Mouse (Mus musculus) bone marrow, adult 2 months (tissue): Measurements from ENCODE around the gene Hyal5.

ENCODE experiments used
- CTCF ChIP-seq: fragments of 200-500 bp; IDR thresholded peaks from 2 replicates; pipeline ENCODE4 v1.5.1; 2011; ENCODE audit warnings: low read length, control low read depth; ENCODE audit not compliant: control insufficient read depth, insufficient read depth
- POLR2A ChIP-seq: fragments of 200-500 bp; IDR thresholded peaks from 2 replicates; pipeline ENCODE4 v1.6.1; 2011; ENCODE audit warnings: low read depth, mild to moderate bottlenecking, control low read depth, low read length, borderline replicate concordance; ENCODE audit not compliant: control insufficient read depth

DNA sequence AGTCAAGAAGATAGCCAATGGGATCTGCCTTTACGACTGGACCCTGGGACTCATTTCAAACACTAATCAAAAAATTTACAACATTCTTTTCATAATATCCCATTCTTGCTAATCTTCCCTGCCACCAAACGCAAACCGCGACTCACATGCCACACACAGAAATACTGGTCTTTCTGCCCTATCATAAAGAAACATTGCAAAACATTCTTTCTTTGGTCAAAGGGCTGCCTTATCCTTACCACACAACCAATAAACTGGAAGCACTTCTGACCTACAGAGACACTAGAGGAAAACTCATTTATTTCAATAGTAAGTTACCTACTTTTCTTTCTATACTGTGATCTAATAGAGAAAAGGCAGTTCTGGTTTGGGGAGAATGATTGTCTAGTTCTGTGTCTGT is 5.9 kb downstream of the Hyal5 start:
- TF ChIP-seq POLR2A, result no peak
- TF ChIP-seq CTCF, result no peak
